Mouse (Mus musculus) stomach, postnatal 0 days (tissue): Measurements from ENCODE around the gene Loxl3. TPM values are rescaled to one million over a fixed set of nuclear protein-coding genes. Genes with fewer than 3 reads are reported as not detected.

Source experiments
- ATAC-seq: fragments of 200-750 bp; cut with Nextera tagmentation; 2 replicates; pipeline ENCODE4 v1.8.0; 2017; ENCODE audit not compliant: low FRiP score, low TSS enrichment
- DNase-seq: peaks from one replicate; pipeline ENCODE4 v3.0.0-alpha.2; 2016; ENCODE audit warnings: low spot score
- H3K27ac ChIP-seq: fragments of 300-500 bp; sonication (generic); replicated peaks from 2 replicates; pipeline ENCODE4 v1.5.1; 2014; ENCODE audit warnings: mild to moderate bottlenecking, control low read depth
- H3K27me3 ChIP-seq: fragments of 300-500 bp; sonication (generic); 2 replicates; pipeline ENCODE4 v1.6.1; 2014; ENCODE audit warnings: low read length; ENCODE audit not compliant: control insufficient read depth, insufficient read depth
- H3K36me3 ChIP-seq: fragments of 300-500 bp; sonication (generic); 2 replicates; pipeline ENCODE4 v1.6.1; 2014; ENCODE audit warnings: low read length, mixed read lengths; ENCODE audit not compliant: control insufficient read depth, insufficient read depth
- H3K4me1 ChIP-seq: fragments of 300-500 bp; sonication (generic); replicated peaks from 2 replicates; pipeline ENCODE4 v1.6.1; 2014; ENCODE audit warnings: antibody characterized with exemption; ENCODE audit not compliant: control insufficient read depth, insufficient read depth
- H3K4me2 ChIP-seq: fragments of 300-500 bp; sonication (generic); replicated peaks from 2 replicates; pipeline ENCODE4 v1.6.1; 2014; ENCODE audit warnings: low read depth, mild to moderate bottlenecking, control low read depth, moderate library complexity
- H3K4me3 ChIP-seq: fragments of 300-500 bp; sonication (generic); 2 replicates; pipeline ENCODE4 v1.5.1; 2014; ENCODE audit warnings: low read depth, low read length, control low read depth
- H3K9ac ChIP-seq: fragments of 300-500 bp; sonication (generic); 2 replicates; pipeline ENCODE4 v1.6.1; 2014; ENCODE audit warnings: mild to moderate bottlenecking, low read length, control low read depth, mixed read lengths
- H3K9me3 ChIP-seq: fragments of 300-500 bp; sonication (generic); 2 replicates; pipeline ENCODE4 v1.6.1; 2016; ENCODE audit warnings: low read length; ENCODE audit not compliant: control insufficient read depth
- CTCF ChIP-seq: IDR thresholded peaks from 2 replicates; pipeline ENCODE4 v1.5.1; 2016; ENCODE audit warnings: antibody characterized with exemption, low read depth, mild to moderate bottlenecking, moderate library complexity
- EP300 ChIP-seq: optimal IDR thresholded peaks from 2 replicates; pipeline ENCODE3; 2016; ENCODE audit warnings: antibody characterized with exemption
- WGBS: fragments of 180-500 bp; shearing (Covaris S2); extraction: QIAGEN DNeasy Blood & Tissue Kit; methylation state at CpG from one replicate; pipeline ENCODE4 v1.1.7; 2014; 5-methylcytosine and 5-hydroxymethylcytosine counted together
- polyA plus RNA-seq: library from polyadenylated mRNA; unstranded; fragments of >200 nt; fragmentation: Nextera tagmentation; extraction: Ambion mirVana; gene quantifications from 2 replicates; pipeline ENCODE4 v1.2.1, GENCODE M21; 2015

The Loxl3 gene
- polyA plus RNA-seq, 1 experiment from 2014 or later = 5.5 TPM

GRCm38 (mm10) chr6:82997511-82998102 is 36.4 kb upstream of the Loxl3 start:
- Histone ChIP-seq H3K27me3 (no peaks in the 10 kb centered on the region), H3K4me2 (no peak overlapping the region), H3K36me3 (no peaks in the 10 kb centered on the region), H3K4me3 (no peak overlapping the region), H3K4me1 (no peaks in the 10 kb centered on the region), H3K27ac (no peak overlapping the region), H3K9me3 (no peaks in the 10 kb centered on the region), H3K9ac (no peak overlapping the region)
- DNase-seq (no peak), ATAC-seq (no peak)
- WGBS = 48% methylated on average over 7 of the region's 7 CpGs
- TF ChIP-seq EP300 (no peak), CTCF (no peak)

GRCm38 (mm10) chr6:82998326-82998725 is 35.6 kb upstream of the Loxl3 start:
- ATAC-seq (no peak), DNase-seq (no peak)
- H3K36me3 ChIP-seq = no peaks in the 10 kb centered on the region
- TF ChIP-seq EP300 = no peak
- peak; percentile 41 for TF ChIP-seq CTCF
- no peak overlapping the region for H3K9ac ChIP-seq
- WGBS = 76% methylated on average over 4 of the region's 4 CpGs
- H3K4me3 ChIP-seq = no peak overlapping the region
- H3K4me2 ChIP-seq = no peak overlapping the region
- H3K4me1 ChIP-seq = no peaks in the 10 kb centered on the region
- H3K9me3 ChIP-seq = no peaks in the 10 kb centered on the region
- H3K27ac ChIP-seq = no peak overlapping the region
- no peaks in the 10 kb centered on the region for H3K27me3 ChIP-seq

GRCm38 (mm10) chr6:82999986-83000385 is 34.0 kb upstream of the Loxl3 start:
- TF ChIP-seq EP300 (no peak), CTCF (no peak)
- no peaks in the 10 kb centered on the region for H3K27me3 ChIP-seq
- ATAC-seq = no peak
- DNase-seq = no peak
- H3K4me2 ChIP-seq = no peak overlapping the region
- no peaks in the 10 kb centered on the region for H3K36me3 ChIP-seq
- H3K4me1 ChIP-seq = no peaks in the 10 kb centered on the region
- no peaks in the 10 kb centered on the region for H3K9me3 ChIP-seq
- no peak overlapping the region for H3K27ac ChIP-seq
- 71% methylated on average over 8 of the region's 8 CpGs for WGBS
- no peak overlapping the region for H3K9ac ChIP-seq
- no peak overlapping the region for H3K4me3 ChIP-seq

GRCm38 (mm10) chr6:83003082-83003481 is 30.9 kb upstream of the Loxl3 start:
- DNase-seq = no peak
- WGBS = 97% methylated on average over 1 of the region's 1 CpGs
- no peak overlapping the region for H3K9ac ChIP-seq
- no peaks in the 10 kb centered on the region for H3K36me3 ChIP-seq
- no peak overlapping the region for H3K27ac ChIP-seq
- no peak overlapping the region for H3K4me2 ChIP-seq
- no peaks in the 10 kb centered on the region for H3K27me3 ChIP-seq
- no peaks in the 10 kb centered on the region for H3K9me3 ChIP-seq
- TF ChIP-seq EP300 (no peak), CTCF (no peak)
- H3K4me1 ChIP-seq = no peaks in the 10 kb centered on the region
- no peak for ATAC-seq
- H3K4me3 ChIP-seq = no peak overlapping the region

GRCm38 (mm10) chr6:83003850-83004249 is 30.1 kb upstream of the Loxl3 start:
- Histone ChIP-seq H3K27ac (no peak overlapping the region), H3K9me3 (no peaks in the 10 kb centered on the region), H3K4me3 (no peak overlapping the region), H3K4me2 (no peak overlapping the region), H3K36me3 (no peaks in the 10 kb centered on the region), H3K9ac (no peak overlapping the region), H3K4me1 (no peaks in the 10 kb centered on the region), H3K27me3 (no peaks in the 10 kb centered on the region)
- DNase-seq (no peak), ATAC-seq (no peak)
- no peak for TF ChIP-seq EP300
- TF ChIP-seq CTCF = no peak
- WGBS = 92% methylated on average over 5 of the region's 5 CpGs

GRCm38 (mm10) chr6:83004309-83004708 is 29.7 kb upstream of the Loxl3 start:
- H3K9ac ChIP-seq = no peak overlapping the region
- no peaks in the 10 kb centered on the region for H3K9me3 ChIP-seq
- 75% methylated on average over 2 of the region's 2 CpGs for WGBS
- no peak overlapping the region for H3K4me2 ChIP-seq
- ATAC-seq (no peak), DNase-seq (no peak)
- H3K36me3 ChIP-seq = no peaks in the 10 kb centered on the region
- TF ChIP-seq CTCF (no peak), EP300 (no peak)
- H3K27me3 ChIP-seq = no peaks in the 10 kb centered on the region
- no peak overlapping the region for H3K4me3 ChIP-seq
- H3K4me1 ChIP-seq = no peaks in the 10 kb centered on the region
- H3K27ac ChIP-seq = no peak overlapping the region
